Comparison of ENCODE assay signal across 20 mouse cellular contexts in the genomic region with DNA sequence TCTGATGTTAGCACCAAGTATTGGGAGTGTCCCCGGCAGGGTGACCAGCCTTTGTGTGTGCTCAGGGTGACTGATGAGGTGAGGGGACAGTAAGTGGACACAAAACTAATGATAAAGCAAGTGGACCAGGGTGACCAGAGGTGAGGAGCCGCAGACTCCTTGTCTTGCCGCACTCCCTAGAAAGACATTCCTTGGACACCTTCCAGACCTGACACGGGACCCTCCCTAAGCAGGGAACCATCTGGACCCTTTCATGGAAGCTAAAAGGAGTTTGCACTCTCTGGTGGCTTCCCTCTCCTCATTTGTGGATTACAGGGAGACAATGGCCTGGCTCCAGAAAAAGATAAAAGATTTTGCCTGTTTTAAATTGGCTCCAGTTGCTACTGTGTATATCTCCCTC.
DNase-seq lines count a peak whose midpoint lies in the region; ATAC-seq lines count a peak whose summit lies in the region.
"Had no signal": no experiment of that assay in that cellular context is flagged by ENCODE, and none has a peak within 500 bp of the region (broad histone marks: within the 10 kb centered on the region; RNA-seq: fewer than 3 reads in every experiment).

No protein-coding gene starts in this region.

- H3K9me3 ChIP-seq in hindbrain, embryonic 12.5 days (replicated peaks) = no peaks in the 10 kb centered on the region
- H3K9me3 ChIP-seq in hindbrain, embryonic 13.5 days = no peaks in the 10 kb centered on the region
- no peaks in the 10 kb centered on the region for H3K9me3 ChIP-seq in lung, embryonic 16.5 days (ENCODE audit: control insufficient read depth, low read length)
- no peaks in the 10 kb centered on the region for H3K9me3 ChIP-seq in limb, embryonic 10.5 days (replicated peaks)
- H3K9me3 ChIP-seq: midbrain, embryonic 12.5 days had no signal

- peak; percentile 29 to 37 for DNase-seq in cerebellum, postnatal 10 days
- no peak for DNase-seq in cerebellum, adult 8-10 months
- DNase-seq in lung, postnatal 4 days = no peak
- DNase-seq in limb, embryonic 10.5 days (ENCODE audit: low spot score) = no peak
- no peak for DNase-seq in urinary bladder, adult 2 months (ENCODE audit: low spot score)
- DNase-seq: cerebellum, adult 9-11 months; gastrocnemius, postnatal 10 days; heart, adult 2 months; heart, postnatal 10 days; right cerebral cortex, postnatal 4 days; thymus, adult 2 months had no signal

- H3K4me3 ChIP-seq in hindbrain, embryonic 12.5 days = no peak overlapping the region
- no peak overlapping the region for H3K4me3 ChIP-seq in hindbrain, embryonic 13.5 days
- H3K4me3 ChIP-seq in lung, embryonic 16.5 days (ENCODE audit: low read length) = no peak overlapping the region
- H3K4me3 ChIP-seq in limb, embryonic 10.5 days = no peak overlapping the region
- H3K4me3 ChIP-seq: heart, adult 2 months; left cerebral cortex, adult 2 months; midbrain, embryonic 12.5 days had no signal

- H3K27ac ChIP-seq in hindbrain, embryonic 12.5 days = no peak overlapping the region
- H3K27ac ChIP-seq in hindbrain, embryonic 13.5 days = no peak overlapping the region
- no peak overlapping the region for H3K27ac ChIP-seq in lung, embryonic 16.5 days (ENCODE audit: low read length)
- peak overlapping the region; percentile 48; the same call in 1 of the 2 replicates for H3K27ac ChIP-seq in limb, embryonic 10.5 days
- H3K27ac ChIP-seq: heart, adult 2 months; left cerebral cortex, adult 2 months; macrophage; midbrain, embryonic 12.5 days had no signal

- WGBS in hindbrain, embryonic 12.5 days = 67% methylated on average over 4 of the region's 4 CpGs
- 67% methylated on average over 4 of the region's 4 CpGs for WGBS in hindbrain, embryonic 13.5 days
- 19% methylated on average over 4 of the region's 4 CpGs for WGBS in lung, embryonic 16.5 days
- 37% methylated on average over 4 of the region's 4 CpGs for WGBS in limb, embryonic 10.5 days

- no peaks in the 10 kb centered on the region for H3K27me3 ChIP-seq in hindbrain, embryonic 12.5 days
- no peaks in the 10 kb centered on the region for H3K27me3 ChIP-seq in hindbrain, embryonic 13.5 days
- no peaks in the 10 kb centered on the region for H3K27me3 ChIP-seq in lung, embryonic 16.5 days (ENCODE audit: control insufficient read depth, insufficient read depth, low read depth, low read length)
- H3K27me3 ChIP-seq in limb, embryonic 10.5 days (ENCODE audit: low read depth, poor library complexity, severe bottlenecking) = no peaks in the 10 kb centered on the region
- H3K27me3 ChIP-seq: midbrain, embryonic 12.5 days had no signal

- H3K4me2 ChIP-seq in hindbrain, embryonic 12.5 days (replicated peaks) = no peak overlapping the region
- no peak overlapping the region for H3K4me2 ChIP-seq in hindbrain, embryonic 13.5 days
- H3K4me2 ChIP-seq in lung, embryonic 16.5 days (ENCODE audit: low read depth, low read length) = no peak overlapping the region
- H3K4me2 ChIP-seq: liver, embryonic 11.5 days; midbrain, embryonic 12.5 days had no signal

- no peak overlapping the region for H3K9ac ChIP-seq in hindbrain, embryonic 12.5 days
- no peak overlapping the region for H3K9ac ChIP-seq in hindbrain, embryonic 13.5 days
- no peak overlapping the region for H3K9ac ChIP-seq in lung, embryonic 16.5 days (ENCODE audit: low read length)
- H3K9ac ChIP-seq: midbrain, embryonic 12.5 days had no signal

- ATAC-seq in hindbrain, embryonic 12.5 days (ENCODE audit: low FRiP score) = 0 out of 2 replicates have a peak, but pooled peaks have one; percentile 19
- no peak for ATAC-seq in hindbrain, embryonic 13.5 days (ENCODE audit: low FRiP score)
- peak; percentile 84 for ATAC-seq in lung, embryonic 16.5 days (ENCODE audit: low read depth)
- ATAC-seq: CD4-positive, CD25-positive, alpha-beta regulatory T cell, adult 4 months had no signal

- H3K36me3 ChIP-seq in hindbrain, embryonic 12.5 days = no peaks in the 10 kb centered on the region
- H3K36me3 ChIP-seq in hindbrain, embryonic 13.5 days = no peaks in the 10 kb centered on the region
- no peaks in the 10 kb centered on the region for H3K36me3 ChIP-seq in lung, embryonic 16.5 days (ENCODE audit: control insufficient read depth, insufficient read depth, low read length)
- no peaks in the 10 kb centered on the region for H3K36me3 ChIP-seq in limb, embryonic 10.5 days
- H3K36me3 ChIP-seq: G1E; midbrain, embryonic 12.5 days had no signal

- peaks cover 6% of the 10 kb centered on the region for H3K4me1 ChIP-seq in hindbrain, embryonic 12.5 days
- peaks cover 10% of the 10 kb centered on the region for H3K4me1 ChIP-seq in hindbrain, embryonic 13.5 days (replicated peaks)
- no peaks in the 10 kb centered on the region; the same call in 1 of the 2 replicates for H3K4me1 ChIP-seq in lung, embryonic 16.5 days (replicated peaks; ENCODE audit: control insufficient read depth, insufficient read depth, low read length)
- peaks cover 76% of the 10 kb centered on the region for H3K4me1 ChIP-seq in limb, embryonic 10.5 days

Comparison
In these comparisons a context has a peak if more than half of its experiments do, and no peak if none do; other contexts are left out.
1. DNase-seq: peak in cerebellum, postnatal 10 days (2 of 2); none in cerebellum, adult 8-10 months (single experiment), lung, postnatal 4 days (0 of 2), limb, embryonic 10.5 days (single experiment) and urinary bladder, adult 2 months (single experiment).